Mouse (Mus musculus) cerebellum, adult 8-10 months (tissue): Measurements from ENCODE around the gene Gm10715.
"Not testable (repeated sequence)": the region's sequence is repeated elsewhere in the genome, so short reads cannot be mapped to it uniquely, and the experiment has no call there.

Source experiments
- DNase-seq: peaks from one replicate; pipeline ENCODE4 v3.0.0; 2022

Gene Gm10715

DNA sequence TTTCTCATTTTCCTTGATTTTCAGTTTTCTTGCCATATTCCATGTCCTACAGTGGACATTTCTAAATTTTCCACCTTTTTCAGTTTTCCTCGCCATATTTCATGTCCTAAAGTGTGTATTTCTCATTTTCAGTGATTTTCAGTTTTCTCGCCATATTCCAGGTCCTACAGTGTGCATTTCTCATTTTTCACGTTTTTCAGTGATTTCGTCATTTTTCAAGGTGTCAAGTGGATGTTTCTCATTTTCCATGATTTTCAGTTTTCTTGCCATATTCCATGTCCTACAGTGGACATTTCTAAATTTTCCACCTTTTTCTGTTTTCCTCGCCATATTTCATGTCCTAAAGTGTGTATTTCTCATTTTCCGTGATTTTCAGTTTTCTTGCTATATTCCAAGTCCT lies 11.0 kb upstream of the Gm10715 start:
- peak; percentile 33 for DNase-seq

DNA sequence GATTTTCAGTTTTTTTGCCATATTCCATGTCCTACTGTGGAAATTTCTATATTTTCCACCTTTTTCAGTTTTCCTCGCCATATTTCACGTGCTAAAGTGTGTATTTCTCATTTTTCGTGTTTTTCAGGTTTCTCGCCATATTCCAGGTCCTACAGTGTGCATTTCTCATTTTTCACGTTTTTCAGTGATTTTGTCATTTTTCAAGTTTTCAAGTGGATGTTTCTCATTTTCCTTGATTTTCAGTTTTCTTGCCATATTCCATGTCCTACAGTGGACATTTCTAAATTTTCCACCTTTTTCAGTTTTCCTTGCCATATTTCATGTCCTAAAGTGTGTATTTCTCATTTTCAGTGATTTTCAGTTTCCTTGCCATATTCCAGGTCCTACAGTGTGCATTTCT lies 10.5 kb upstream of the Gm10715 start:
- not testable (repeated sequence) for DNase-seq

DNA sequence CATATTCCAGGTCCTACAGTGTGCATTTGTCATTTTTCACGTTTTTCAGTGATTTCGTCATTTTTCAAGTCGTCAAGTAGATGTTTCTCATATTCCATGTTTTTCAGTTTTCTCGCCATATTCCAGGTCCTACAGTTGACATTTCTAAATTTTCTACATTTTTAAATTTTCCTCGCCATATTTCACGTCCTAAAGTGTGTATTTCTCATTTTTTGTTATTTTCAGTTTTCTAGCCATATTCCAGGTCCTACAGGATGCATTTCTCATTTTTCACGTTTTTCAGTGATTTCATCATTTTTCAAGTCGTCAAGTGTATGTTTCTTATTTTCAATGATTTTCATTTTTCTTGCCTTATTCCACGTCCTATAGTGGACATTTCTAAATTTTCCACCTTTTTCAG lies 9.9 kb upstream of the Gm10715 start:
- DNase-seq: not testable (repeated sequence)

DNA sequence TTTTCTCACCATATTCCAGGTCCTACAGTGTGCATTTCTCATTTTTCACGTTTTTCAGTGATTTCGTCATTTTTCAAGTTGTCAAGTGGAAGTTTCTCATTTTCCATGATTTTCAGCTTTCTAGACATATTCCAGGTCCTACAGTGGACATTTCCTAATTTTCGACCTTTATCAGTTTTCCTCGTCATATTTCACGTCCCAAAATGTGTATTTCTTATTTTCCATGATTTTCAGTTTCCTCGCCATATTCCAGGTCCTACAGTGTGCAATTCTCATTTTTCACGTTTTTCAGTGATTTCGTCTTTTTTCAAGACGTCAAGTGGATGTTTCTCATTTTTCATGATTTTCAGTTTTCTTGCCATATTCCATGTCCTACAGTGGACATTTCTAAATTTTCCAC lies 9.5 kb upstream of the Gm10715 start:
- not testable (repeated sequence) for DNase-seq

DNA sequence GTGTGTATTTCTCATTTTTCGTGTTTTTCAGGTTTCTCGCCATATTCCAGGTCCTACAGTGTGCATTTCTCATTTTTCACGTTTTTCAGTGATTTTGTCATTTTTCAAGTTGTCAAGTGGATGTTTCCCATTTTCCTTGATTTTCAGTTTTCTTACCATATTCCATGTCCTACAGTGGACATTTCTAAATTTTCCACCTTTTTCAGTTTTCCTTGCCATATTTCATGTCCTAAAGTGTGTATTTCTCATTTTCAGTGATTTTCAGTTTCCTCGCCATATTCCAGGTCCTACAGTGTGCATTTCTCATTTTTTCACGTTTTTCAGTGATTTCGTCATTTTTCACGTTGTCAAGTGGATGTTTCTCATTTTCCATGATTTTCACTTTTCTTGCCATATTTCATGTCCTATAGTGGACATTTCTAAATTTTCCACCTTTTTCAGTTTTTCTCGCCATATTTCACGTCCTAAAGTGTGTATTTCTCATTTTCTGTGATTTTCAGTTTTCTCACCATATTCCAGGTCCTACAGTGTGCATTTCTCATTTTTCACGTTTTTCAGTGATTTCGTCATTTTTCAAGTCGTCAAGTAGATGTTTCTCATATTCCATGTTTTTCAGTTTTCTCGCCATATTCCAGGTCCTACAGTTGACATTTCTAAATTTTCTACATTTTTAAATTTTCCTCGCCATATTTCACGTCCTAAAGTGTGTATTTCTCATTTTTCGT lies 7.2 kb upstream of the Gm10715 start:
- DNase-seq: peak; percentile 8

DNA sequence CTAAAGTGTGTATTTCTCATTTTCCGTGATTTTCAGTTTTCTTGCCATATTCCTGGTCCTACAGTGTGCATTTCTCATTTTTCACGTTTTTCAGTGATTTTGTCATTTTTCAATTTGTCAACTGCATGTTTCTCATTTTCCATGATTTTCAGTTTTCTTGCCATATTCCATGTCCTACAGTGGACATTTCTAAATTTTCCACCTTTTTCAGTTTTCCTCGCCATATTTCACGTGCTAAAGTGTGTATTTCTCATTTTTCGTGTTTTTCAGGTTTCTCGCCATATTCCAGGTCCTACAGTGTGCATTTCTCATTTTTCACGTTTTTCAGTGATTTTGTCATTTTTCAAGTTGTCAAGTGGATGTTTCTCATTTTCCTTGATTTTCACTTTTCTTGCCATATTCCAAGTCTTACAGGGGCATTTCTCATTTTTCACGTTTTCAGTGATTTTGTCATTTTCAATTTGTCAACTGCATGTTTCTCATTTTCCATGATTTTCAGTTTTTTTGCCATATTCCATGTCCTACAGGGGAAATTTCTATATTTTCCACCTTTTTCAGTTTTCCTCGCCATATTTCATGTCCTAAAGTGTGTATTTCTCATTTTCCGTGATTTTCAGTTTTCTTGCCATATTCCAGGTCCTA lies 5.9 kb upstream of the Gm10715 start:
- DNase-seq: not testable (repeated sequence)

DNA sequence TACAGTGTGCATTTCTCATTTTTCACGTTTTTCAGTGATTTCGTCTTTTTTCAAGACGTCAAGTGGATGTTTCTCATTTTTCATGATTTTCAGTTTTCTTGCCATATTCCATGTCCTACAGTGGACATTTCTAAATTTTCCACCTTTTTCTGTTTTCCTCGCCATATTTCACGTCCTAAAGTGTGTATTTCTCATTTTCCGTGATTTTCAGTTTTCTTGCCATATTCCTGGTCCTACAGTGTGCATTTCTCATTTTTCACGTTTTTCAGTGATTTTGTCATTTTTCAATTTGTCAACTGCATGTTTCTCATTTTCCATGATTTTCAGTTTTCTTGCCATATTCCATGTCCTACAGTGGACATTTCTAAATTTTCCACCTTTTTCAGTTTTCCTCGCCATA lies 2.4 kb upstream of the Gm10715 start, which contains the start of gene Gm17535:
TSS of gene Gm17535 (plus strand) at position 301 of the 400 bp plus-strand sequence.
- not testable (repeated sequence) for DNase-seq

DNA sequence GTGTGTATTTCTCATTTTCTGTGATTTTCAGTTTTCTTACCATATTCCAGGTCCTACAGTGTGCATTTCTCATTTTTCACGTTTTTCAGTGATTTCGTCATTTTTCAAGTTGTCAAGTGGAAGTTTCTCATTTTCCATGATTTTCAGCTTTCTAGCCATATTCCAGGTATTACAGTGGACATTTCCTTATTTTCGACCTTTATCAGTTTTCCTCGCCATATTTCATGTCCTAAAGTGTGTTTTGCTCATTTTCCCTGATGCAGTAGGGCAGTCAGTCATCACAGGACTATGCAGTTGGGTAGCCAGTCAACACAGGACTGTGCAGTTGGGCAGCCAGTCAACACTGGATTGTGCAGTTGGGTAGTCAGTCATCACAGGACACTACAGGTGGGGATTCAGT lies 1.5 kb downstream of the Gm10715 start:
- not testable (repeated sequence) for DNase-seq
